Mouse (Mus musculus): ENCODE measurements at regions not wholly inside any gene's neighbourhood (a gene's known extent, or its start where the extent isn't known, plus 50 kb on each side); places are given as distances from the start of the nearest gene placed in this dataset.

DNA sequence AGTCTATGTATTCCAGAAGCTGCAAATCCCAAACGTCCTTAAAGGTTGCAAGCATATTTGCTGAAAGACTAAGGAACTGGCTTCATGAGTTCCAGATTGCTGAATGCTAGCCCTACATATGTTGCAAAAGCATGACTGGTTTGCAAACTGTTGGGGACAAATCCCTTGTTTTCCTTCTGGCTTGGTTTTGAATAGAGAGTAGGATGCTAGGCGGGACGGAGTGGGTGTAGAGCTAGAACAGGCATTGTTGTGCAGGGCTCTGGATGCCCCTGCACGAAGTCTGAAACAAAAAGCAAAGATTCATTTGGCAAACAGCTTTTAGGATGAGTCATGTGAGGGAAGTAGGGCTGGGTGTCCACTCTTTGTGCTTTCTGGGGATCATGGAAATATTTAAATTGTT, 500.9 kb upstream of the Cnksr2 start:
- DNase-seq = no peak

DNA sequence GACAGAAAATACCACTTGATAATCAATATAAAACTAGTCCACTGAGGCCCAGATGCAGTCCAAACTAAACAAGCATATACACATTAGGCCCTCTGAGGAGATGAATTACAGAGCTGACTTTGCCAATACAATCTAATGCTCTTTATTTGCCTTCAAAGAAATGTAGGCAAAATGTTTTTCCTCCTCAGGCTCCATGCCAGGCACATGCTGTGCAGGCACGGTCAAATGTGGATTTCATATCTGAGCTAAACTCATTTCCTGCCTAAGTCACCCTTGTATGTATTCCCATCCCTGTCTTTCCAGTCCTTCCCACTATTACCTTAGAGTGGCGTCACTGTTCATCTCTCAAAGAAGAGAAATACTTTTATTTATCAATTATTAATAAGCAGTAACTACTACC, 534.8 kb upstream of the Cnksr2 start:
- DNase-seq = peak; percentile 51 to 58

DNA sequence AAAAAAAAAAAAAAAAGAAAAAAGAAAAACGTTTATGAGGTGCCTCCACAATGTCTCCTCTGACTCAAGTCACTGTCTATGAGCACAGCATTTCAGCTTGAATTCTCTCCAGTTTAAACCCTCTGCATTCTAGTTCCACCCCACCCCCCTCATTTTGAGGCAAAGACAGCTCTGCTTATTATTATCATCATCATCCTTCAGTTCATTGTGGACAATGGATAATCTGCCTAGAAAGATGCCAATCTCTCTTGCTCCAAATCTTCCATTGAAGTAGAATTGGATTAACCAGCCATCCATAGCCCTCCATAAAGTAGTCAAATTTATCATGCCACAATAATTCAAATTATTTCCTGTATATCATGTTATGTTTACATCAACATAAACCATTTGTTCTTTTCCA, 570.0 kb upstream of the Cnksr2 start:
- no peak for DNase-seq

DNA sequence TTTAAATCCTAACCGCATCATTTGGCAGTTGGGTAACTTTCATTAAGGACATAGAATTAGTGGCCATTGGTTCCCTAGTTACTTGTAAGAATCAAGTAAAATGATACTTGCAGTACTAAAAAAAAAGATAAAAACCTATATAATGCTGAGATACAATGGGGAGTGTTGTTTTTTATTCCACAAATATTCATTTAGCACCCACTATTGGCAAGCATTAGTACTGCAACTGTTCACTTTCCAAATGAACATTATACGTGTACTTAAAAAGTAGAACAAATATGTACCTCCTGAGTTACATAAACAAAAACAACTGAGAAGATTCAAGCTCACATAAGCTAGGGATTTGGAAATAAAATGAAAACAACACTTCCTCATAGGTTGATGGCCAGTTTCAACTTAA, 570.5 kb upstream of the Cnksr2 start:
- no peak for DNase-seq

DNA sequence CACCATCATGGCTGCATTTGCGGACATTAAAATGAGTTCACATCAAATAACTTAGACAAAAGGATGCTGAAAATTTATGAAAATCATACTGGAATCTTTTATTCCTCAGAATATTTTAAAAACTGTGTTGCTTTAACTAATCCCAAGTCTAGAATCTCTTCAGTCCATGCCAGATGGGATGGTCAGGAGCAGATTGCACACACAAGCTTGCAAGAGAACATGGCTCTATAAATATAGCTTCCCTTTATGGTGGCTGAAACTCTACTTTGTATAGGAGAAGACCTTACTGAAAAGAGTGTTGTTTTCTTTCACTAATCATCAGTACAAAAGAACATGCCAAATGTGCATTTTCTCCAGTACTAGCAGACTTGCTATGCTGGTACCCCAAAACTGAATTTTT, 570.9 kb upstream of the Cnksr2 start:
- DNase-seq = no peak

DNA sequence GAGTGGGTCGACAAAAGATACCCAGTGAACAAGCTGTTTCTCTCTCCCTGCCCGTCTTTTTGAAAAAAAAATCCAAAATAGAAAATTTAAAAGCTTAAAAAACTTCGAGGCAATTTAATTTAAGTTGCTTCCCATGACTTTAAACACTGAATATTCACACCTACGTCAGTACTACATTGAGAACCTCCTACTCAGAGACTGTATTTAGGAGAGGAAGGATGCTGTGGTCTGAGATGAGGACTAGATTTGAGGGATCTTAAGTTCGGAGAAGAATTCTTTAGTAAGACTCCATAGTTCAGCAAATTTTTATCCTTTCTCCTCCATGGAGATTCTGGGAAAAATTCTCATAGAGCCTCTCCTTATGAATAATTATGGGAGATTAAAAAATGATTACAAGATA, 571.4 kb upstream of the Cnksr2 start:
- no peak for DNase-seq

DNA sequence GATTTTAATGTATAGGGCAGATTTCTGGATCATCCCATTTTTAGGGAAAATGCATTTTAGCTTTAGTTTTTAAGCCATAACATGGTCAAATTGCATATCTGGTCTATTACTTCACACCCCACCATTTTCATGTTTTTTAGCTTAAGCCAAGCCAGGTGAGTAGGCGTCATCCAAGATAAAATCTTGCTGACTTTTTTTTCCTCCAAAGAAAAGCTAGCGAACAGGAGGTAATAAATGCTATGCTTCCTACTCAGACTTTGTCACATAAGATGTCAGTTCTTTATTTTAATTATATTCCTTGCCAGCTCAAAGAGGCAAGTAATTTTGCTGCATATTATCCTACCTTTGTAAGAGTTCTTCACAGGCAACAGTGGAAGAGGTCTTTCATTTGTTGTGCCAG, 572.0 kb upstream of the Cnksr2 start:
- no peak for DNase-seq

DNA sequence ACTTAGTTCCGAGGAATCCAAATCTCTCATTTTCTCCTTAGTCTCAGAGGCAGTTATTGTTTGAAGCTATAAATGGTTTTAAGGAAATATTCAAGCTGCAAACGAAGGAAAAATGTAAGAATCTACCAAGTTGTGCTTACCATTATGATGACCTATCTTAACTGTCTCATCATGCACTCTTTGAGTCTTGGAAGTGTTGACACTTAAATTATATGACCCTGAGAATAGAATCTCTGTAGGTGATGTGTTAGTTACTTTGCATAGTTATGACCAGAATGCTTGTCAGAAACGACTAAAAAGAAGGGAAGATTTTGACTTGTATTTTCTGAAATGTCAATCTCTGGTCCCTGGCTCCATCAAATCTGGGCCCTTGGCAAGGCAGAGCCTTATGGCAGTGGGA, 582.7 kb upstream of the Rps6ka3 start:
- no peak for DNase-seq

DNA sequence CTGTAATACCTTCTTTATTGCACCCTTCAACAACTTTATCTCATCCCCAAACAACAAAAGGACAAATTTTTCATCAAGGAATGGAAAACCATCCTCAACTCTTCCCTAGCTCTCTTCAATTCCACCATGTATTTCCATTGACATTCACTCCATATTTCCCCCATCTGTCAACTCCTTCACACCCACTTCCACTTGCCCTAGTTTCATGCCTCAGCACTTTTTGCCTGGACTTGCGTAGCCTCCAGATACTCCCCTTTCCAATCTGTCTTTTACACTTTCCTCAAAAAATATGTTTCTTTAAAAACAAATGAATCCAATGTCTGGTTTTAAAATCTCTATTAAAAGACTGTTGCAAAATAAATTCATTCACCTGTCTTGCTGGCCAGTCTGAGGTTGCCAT, 577.7 kb upstream of the Rps6ka3 start:
- no peak for DNase-seq

DNA sequence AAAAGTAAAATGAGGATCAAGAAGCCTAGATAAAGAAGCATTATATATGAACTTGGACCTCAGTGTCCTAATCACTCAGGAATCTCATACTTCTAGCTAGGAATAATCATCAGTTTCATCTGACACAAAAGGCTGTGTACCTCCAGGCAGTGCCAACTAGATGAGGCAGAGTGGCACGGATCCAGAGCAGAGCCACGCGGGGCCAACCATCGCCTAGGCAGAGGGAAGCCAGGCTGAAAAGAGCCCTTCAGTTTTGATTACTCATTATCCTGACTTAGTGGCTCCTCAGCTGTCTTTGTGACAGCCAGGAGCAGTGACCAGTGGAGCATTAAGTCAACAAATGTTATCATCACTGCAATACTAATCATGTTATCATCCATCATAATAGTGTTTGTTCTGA, 557.9 kb upstream of the Rps6ka3 start:
- peak; percentile 85 to 89 for DNase-seq

DNA sequence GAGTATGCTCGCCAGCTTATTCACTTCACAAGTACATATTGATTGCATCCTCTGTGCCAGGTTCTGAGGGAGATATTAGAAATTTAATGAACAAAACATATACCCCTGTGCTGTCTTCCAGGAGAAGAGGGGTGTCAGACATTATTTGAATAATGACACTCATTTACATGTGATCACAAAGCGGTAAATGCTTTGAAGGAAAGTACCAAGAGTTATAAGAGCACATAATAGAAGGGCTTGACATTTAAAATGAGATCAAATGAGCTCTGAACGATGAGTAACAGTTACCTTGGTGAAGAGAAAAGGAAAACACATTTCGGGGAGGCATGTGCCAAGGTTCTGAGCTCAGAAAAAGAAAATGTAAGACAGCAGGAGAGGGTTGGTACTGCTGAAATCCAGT, 553.9 kb upstream of the Rps6ka3 start:
- DNase-seq = no peak

DNA sequence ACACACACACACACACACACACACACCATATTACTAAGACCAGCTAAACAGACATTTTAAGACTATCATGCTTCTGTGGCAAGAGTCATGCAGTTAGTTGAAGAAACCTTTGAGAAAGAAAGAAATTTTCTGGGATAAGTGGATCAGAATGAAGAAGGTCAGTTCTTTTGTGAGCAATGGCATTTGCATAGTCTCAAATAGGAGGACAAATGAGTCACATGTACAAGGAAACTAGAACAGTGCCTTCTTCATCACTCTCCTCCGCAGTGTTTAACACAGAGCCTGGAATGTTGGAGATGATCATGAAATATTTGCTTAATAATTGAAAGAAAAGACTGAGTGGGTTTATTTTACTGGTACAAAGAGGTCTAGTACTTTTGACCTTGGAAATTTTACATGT, 515.9 kb upstream of the Rps6ka3 start:
- DNase-seq = no peak

DNA sequence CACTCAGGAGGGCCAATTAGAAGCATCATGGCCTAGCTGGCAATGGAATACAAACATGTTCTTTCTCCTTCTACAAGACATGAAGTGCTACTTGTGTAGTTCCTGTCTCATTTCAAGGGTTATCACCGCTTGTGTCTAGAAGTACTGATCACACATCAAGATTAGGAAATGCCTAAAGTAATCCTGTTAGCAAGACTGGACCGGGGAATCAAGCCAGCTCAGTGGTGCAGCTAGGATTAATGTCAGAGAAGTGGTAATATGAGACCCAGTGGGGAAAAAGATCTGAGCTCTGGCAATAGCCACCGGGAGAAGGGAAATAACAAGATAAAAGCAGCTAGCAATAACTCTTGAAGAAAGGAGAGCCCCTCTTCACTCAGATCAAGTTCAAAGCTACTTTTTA, 506.7 kb upstream of the Rps6ka3 start:
- peak in 1 of 2 experiments; percentile 24 for DNase-seq

DNA sequence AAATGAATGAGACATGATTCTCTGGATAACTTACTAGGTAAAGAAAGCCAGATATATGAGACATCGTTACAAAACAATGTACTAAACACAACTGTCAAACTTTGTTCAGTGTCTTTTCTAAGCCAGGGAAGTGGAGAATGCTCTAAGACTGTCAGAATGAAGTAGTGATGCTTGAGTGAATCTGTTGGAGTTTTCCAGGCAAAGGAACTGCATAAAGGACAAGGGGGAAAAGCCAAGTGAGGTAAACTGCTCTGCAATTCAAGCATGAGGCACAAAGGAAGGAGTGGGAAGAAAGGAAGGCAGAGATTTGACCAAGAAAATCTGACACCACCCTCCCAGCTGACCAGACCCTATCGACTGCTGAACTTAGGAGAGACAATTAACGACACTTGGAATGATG, 500.3 kb upstream of the Rps6ka3 start:
- no peak for DNase-seq

DNA sequence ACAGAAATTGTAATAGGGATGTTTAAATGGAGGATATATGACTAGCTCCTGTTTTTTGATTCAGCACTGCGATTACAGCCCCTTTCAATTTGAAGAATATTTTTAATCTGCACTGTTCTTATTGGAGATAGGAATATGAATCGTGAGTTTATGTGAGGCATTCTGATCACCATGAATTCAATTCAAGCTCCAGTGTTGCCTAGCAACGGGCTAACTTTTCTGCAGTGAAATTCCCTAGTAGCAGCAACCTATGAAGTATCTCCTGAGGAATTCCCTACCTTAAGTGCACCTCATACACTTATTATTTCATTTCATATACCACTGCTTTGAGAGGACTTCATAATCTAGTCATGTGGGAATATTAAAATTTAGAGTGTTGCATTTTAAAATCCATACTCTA, 465.4 kb upstream of the Rps6ka3 start:
- peak in 1 of 2 experiments; percentile 25 for DNase-seq

DNA sequence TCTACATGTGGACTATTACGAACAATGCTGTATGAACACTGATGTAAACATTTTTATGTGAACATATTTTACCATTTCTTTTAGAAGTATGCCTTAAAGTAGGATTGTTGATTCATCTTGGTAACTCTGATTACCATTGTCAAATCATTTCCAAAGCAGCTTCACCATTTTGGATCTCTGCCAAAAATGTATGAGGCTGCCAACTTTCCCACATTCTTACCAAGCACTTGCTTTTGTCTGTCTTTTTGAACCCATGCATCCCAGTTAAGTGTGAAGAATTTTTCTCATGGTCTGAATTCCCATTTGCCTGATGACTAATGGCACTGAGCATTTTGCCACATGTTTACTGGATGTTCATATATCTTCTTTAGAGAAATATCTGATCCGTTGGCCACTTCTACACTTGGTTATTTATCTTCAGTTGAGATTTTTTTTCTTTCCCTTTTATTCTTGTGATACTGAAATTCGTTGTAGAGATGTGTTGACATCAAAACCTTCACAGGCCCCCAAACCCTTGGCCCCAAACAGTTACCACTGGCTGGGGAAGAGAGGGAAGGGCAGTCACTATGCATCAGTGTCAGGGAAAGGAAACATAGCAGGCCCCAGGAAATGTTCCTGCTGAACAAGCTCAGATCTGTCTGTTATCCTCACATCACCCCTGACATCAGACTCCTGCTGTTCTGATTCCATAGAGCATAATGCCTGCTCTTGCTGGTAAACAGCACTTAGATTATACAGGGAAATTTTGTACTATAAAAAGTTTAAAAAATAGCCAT, 464.2 kb upstream of the Rps6ka3 start:
- DNase-seq = peak; percentile 34 to 47

Data from cerebellum, postnatal 14 days (tissue).